Mouse (Mus musculus) kidney, adult 11 months (tissue): ENCODE results near the gene Mrps18b.
"Not testable (repeated sequence)": the region's sequence is repeated elsewhere in the genome, so short reads cannot be mapped to it uniquely, and the experiment has no call there.

Source experiments
- DNase-seq: peaks from one replicate; pipeline ENCODE4 v3.0.0; 2022

Mrps18b gene

GRCm38 (mm10) chr17:35916297-35917142 lies at the start of gene Mrps18b, which contains the start of gene Ppp1r10:
TSS of gene Mrps18b (minus strand) at chr17:35916389.
TSS of gene Ppp1r10 (plus strand) at chr17:35916434.
- peak; percentile 99 for DNase-seq

- DNase-seq, result no peak
Observed at GRCm38 (mm10) chr17:35963279-35963678, 47.1 kb upstream of the Mrps18b start.

GRCm38 (mm10) chr17:35958533-35959223 lies 42.5 kb upstream of the Mrps18b start:
- DNase-seq, result no peak

DNA sequence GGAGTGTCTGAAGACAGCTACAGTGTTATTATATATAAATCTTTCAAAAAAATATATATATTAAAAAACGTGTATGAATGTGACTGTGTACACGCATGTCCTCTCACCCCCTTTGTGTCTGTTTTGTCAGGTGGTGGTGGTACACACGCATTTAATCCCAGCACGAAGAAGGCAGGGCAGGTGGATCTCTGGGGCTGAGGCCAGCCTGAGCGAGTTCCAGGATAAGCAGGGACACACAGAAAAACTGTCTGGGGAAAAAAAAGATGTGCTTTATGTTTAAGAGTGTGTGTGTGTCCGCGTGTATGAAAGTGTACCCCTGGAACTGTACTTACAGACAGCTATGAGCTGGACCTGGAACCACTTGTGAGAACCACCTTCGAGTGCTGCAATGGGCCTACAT lies 38.5 kb upstream of the Mrps18b start:
- no peak for DNase-seq

- not testable (repeated sequence) for DNase-seq
Observed at GRCm38 (mm10) chr17:35952559-35952958, 36.4 kb upstream of the Mrps18b start.

- DNase-seq, result not testable (repeated sequence)
Observed at GRCm38 (mm10) chr17:35950946-35951345, 34.8 kb upstream of the Mrps18b start.

GRCm38 (mm10) chr17:35939941-35940340 lies 23.8 kb upstream of the Mrps18b start:
- DNase-seq, result no peak

DNA sequence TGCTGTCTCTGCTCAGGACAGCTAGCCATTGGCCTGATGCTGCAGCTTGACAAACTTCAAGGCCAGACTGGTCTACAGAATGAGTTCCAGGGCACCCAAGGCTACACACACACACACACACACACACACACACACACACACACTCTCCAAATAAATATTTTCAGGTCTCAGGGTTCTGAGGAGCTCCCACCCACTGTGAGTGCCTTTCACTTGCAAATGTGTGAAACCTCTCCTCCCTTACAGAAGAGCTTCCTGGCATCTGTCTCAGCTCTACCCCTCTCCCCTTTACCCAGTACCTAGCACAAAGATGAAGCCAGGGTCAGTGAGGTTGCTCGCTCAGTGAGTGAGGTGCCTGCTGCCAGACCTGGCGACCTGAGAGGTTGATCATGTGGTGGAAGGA lies 22.9 kb upstream of the Mrps18b start:
- no peak for DNase-seq

GRCm38 (mm10) chr17:35937700-35938348 lies 21.6 kb upstream of the Mrps18b start:
- DNase-seq, result no peak

DNA sequence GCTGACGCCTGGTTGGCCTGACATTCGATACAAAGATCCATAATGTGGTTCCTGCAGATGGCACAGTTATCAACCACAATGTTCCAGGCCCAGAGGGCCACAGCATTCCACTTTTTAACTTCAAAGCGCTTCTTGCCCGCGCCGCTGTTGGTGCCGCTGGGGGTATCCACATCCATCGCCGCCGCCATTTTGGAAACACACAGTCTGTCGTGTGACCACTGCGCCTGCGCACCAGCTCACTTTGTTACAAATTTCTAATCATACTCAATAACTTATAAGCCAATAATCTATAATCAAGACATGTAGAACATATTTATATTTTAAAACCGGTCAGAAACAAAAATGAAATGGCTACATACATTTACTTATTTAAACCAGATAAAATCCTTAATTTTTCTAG lies 19.6 kb upstream of the Mrps18b start:
- not testable (repeated sequence) for DNase-seq

DNA sequence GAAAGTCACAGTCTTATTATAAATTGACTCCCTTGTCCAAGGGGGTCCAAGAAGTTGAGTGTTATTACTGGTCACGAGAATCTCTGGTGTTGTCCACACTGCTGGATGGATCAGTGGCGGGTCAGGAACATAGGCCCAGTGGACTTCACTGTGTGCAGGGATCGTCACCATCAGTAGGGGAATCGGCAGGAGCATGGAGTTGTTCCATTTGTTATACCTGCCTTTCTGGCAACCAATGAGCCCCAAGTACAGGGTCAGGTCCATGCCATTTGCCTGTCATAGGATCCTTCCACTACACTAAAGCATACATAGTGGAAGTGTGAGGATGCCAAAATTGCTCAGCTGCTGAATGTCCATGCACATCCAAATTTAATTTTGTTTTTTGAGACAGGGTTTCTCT lies 16.4 kb upstream of the Mrps18b start:
- no peak for DNase-seq

GRCm38 (mm10) chr17:35930627-35931026 lies 14.4 kb upstream of the Mrps18b start:
- no peak for DNase-seq

GRCm38 (mm10) chr17:35929534-35929933 lies 13.3 kb upstream of the Mrps18b start:
- DNase-seq, result no peak

- no peak for DNase-seq
Observed at GRCm38 (mm10) chr17:35927471-35927870, 11.3 kb upstream of the Mrps18b start.

- no peak for DNase-seq
Observed at GRCm38 (mm10) chr17:35923281-35923680, 7.1 kb upstream of the Mrps18b start.

GRCm38 (mm10) chr17:35922566-35922965 lies 6.4 kb upstream of the Mrps18b start:
- DNase-seq, result peak; percentile 44

- no peak for DNase-seq
Observed at GRCm38 (mm10) chr17:35921710-35922109, 5.5 kb upstream of the Mrps18b start.

GRCm38 (mm10) chr17:35920862-35921562 lies 4.8 kb upstream of the Mrps18b start:
- no peak for DNase-seq

- no peak for DNase-seq
Observed at GRCm38 (mm10) chr17:35920384-35920783, 4.2 kb upstream of the Mrps18b start.

- no peak for DNase-seq
Observed at GRCm38 (mm10) chr17:35919864-35920301, 3.7 kb upstream of the Mrps18b start.

- peak; percentile 97 for DNase-seq
Observed at GRCm38 (mm10) chr17:35919060-35919715, 3.0 kb upstream of the Mrps18b start.
